Mouse (Mus musculus): Measurements from ENCODE around the gene Pced1a. TPM values are rescaled to one million over a fixed set of nuclear protein-coding genes. Genes with fewer than 3 reads are reported as not detected.

Gene Pced1a
- polyA plus RNA-seq, 1 experiment from 2014 or later, result 13.2 TPM

- H3K27me3 ChIP-seq, result peaks cover 10% of the 10 kb centered on the region
- ATAC-seq (ENCODE audit: low FRiP score, low read depth), result no peak
- 82% methylated on average over 3 of the region's 3 CpGs for WGBS
- H3K27ac ChIP-seq (replicated peaks), result no peak overlapping the region
- H3K36me3 ChIP-seq, result no peaks in the 10 kb centered on the region
- H3K4me1 ChIP-seq, result peaks cover 26% of the 10 kb centered on the region
- H3K4me3 ChIP-seq, result peak overlapping the region; percentile 65; the same call in 1 of the 2 replicates
- H3K4me2 ChIP-seq (replicated peaks), result peak overlapping the region; percentile 76
- peak overlapping the region; percentile 87; the same call in 1 of the 2 replicates for H3K9ac ChIP-seq (replicated peaks)
- H3K9me3 ChIP-seq, result no peaks in the 10 kb centered on the region
Measured at GRCm38 (mm10) chr2:130451727-130452090, 27.2 kb upstream of the Pced1a start.

DNA sequence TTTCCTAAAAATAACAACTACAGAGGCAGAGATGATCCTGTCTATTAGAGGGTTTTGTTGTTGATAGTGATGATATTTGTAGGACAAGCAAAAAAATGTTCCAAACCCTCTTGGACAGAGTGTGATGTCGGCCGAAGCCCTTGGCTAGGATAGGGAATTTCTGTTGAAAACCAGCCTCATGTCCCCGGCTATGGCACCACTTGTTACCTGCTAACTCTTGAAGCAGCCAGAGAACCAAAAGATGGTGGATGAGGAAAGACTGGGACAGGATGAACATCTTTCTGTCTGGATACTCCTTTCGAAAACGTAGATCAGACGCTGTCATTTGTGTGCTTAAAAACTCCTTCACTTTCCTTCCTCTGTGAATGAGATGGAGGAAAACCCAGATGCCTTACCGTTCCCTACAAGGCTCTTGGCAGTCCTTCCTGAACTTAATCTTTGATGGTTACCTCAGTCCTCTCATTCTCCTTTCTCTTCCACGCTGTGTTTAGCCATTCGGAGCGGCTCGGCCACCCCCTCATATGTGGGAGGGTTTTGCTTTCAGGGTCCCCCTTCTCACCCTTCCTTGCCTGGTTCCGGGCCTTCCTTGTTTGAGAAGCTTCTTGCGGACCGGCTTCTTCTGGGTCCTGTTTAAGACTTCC lies 26.7 kb upstream of the Pced1a start:
- ATAC-seq (ENCODE audit: low FRiP score, low read depth), result no peak
- Histone ChIP-seq H3K9ac (replicated peaks) (peak overlapping the region; percentile 87), H3K4me2 (replicated peaks) (peak overlapping the region; percentile 76), H3K36me3 (no peaks in the 10 kb centered on the region), H3K9me3 (no peaks in the 10 kb centered on the region), H3K27me3 (peaks cover 10% of the 10 kb centered on the region), H3K4me3 (peak overlapping the region; percentile 65), H3K27ac (replicated peaks) (no peak overlapping the region), H3K4me1 (peaks cover 26% of the 10 kb centered on the region)
- 67% methylated on average over 14 of the region's 14 CpGs for WGBS

GRCm38 (mm10) chr2:130450434-130450796 lies 25.9 kb upstream of the Pced1a start:
- ATAC-seq (ENCODE audit: low FRiP score, low read depth), result peak; percentile 86

DNA sequence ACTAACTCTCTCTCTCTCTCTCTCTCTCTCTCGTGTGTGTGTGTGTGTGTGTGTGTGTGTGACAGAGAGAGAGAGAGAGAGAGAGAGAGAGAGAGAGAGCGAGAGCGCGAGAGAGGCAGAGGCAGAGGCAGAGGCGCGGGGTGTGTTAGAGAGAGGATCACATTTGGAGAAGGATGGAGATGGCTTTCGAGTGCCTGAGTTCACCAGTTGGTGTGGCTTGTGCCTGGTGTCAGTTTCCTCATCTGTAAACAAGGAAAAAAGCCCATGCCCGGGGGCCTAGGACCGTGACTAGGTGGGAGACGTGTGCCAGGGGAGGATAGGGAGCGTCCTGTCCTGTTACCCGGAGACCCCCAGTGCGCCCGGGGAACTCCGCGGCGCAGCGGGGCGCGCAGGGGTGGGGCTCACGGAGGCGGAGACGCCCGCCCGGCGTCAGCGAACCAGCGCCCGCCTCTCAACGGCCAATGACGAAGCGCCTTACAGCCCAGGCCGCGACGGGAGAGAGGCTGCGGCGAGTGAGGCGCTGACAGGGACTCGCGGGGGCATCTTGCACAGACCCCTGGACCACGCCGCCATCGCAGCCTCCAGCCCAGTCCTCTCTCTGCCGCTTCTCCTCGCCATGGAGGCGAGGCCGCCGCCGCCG lies 25.4 kb upstream of the Pced1a start, which contains the start of gene Ptpra:
Gene Ptpra (plus strand): TSS at position 485 of the 640 bp plus-strand sequence.
- peaks cover 10% of the 10 kb centered on the region for H3K27me3 ChIP-seq
- WGBS, result under 1% methylated on average over 35 of the region's 50 CpGs
- peak within 1 kb of the TSS; percentile 76 for H3K4me2 ChIP-seq (replicated peaks)
- H3K4me3 ChIP-seq, result peak within 1 kb of the TSS; percentile 65
- peak within 1 kb of the TSS; percentile 86 for H3K27ac ChIP-seq (replicated peaks)
- H3K9ac ChIP-seq (replicated peaks), result peak within 1 kb of the TSS; percentile 87
- H3K36me3 ChIP-seq, result 0 out of 2 replicates have a peak, but pooled peaks cover 2% of the 10 kb centered on the region
- peaks cover 24% of the 10 kb centered on the region for H3K4me1 ChIP-seq
- H3K9me3 ChIP-seq, result no peaks in the 10 kb centered on the region
- peak; percentile 98 for ATAC-seq (ENCODE audit: low FRiP score, low read depth)

More at GRCm38 (mm10) chr2:130450434-130450796, 25.9 kb upstream of the Pced1a start:
- peaks cover 10% of the 10 kb centered on the region for H3K27me3 ChIP-seq
- H3K4me2 ChIP-seq (replicated peaks), result peak overlapping the region; percentile 76
- peak overlapping the region; percentile 87 for H3K9ac ChIP-seq (replicated peaks)
- no peaks in the 10 kb centered on the region for H3K36me3 ChIP-seq
- H3K9me3 ChIP-seq, result no peaks in the 10 kb centered on the region
- H3K27ac ChIP-seq (replicated peaks), result peak overlapping the region; percentile 86
- H3K4me3 ChIP-seq, result peak overlapping the region; percentile 65
- 0% methylated on average over 16 of the region's 47 CpGs for WGBS
- H3K4me1 ChIP-seq, result peaks cover 24% of the 10 kb centered on the region

GRCm38 (mm10) chr2:130449021-130449793 lies 24.7 kb upstream of the Pced1a start:
- Histone ChIP-seq H3K9me3 (no peaks in the 10 kb centered on the region), H3K9ac (replicated peaks) (peak overlapping the region; percentile 87), H3K4me2 (replicated peaks) (peak overlapping the region; percentile 76), H3K4me3 (peak overlapping the region; percentile 65), H3K36me3 (peaks cover 6% of the 10 kb centered on the region; the same call in 1 of the 2 replicates), H3K4me1 (peaks cover 24% of the 10 kb centered on the region), H3K27me3 (peaks cover 10% of the 10 kb centered on the region), H3K27ac (replicated peaks) (no peak overlapping the region)
- 8% methylated on average over 17 of the region's 17 CpGs for WGBS
- no peak; the same call in 1 of the 2 replicates for ATAC-seq (ENCODE audit: low FRiP score, low read depth)

GRCm38 (mm10) chr2:130448449-130448848 lies 23.9 kb upstream of the Pced1a start:
- no peak for ATAC-seq (ENCODE audit: low FRiP score, low read depth)

DNA sequence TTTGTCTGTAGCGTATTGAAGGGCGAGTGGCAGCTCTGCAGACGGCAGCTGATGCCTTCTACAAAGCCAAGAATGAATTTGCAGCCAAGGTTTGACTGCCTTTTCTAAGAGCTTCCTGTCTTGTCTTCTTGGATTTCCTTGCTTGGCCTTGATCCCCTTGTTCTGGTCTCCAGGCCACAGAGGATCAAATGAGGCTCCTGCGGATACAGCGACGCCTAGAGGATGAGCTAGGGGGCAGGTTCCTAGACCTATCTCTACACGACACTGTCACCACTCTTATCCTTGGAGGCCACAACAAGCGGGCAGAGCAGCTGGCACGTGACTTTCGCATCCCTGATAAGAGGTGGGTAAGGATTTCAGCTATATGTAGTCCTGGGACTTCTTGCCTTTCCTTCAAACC lies 17.7 kb upstream of the Pced1a start:
- 81% methylated on average over 10 of the region's 10 CpGs for WGBS
- peaks cover 76% of the 10 kb centered on the region for H3K36me3 ChIP-seq
- ATAC-seq (ENCODE audit: low FRiP score, low read depth), result no peak

More at GRCm38 (mm10) chr2:130448449-130448848, 23.9 kb upstream of the Pced1a start:
- H3K4me2 ChIP-seq (replicated peaks), result no peak overlapping the region
- peaks cover 10% of the 10 kb centered on the region for H3K27me3 ChIP-seq
- H3K9me3 ChIP-seq, result no peaks in the 10 kb centered on the region
- H3K27ac ChIP-seq (replicated peaks), result no peak overlapping the region
- H3K4me1 ChIP-seq, result peaks cover 23% of the 10 kb centered on the region
- H3K4me3 ChIP-seq, result no peak overlapping the region
- H3K9ac ChIP-seq (replicated peaks), result no peak overlapping the region
- peaks cover 13% of the 10 kb centered on the region for H3K36me3 ChIP-seq

GRCm38 (mm10) chr2:130439840-130440480 lies 15.5 kb upstream of the Pced1a start:
- Histone ChIP-seq H3K4me1 (no peaks in the 10 kb centered on the region), H3K4me2 (replicated peaks) (no peak overlapping the region), H3K27me3 (no peaks in the 10 kb centered on the region), H3K27ac (replicated peaks) (no peak overlapping the region), H3K9me3 (no peaks in the 10 kb centered on the region), H3K9ac (replicated peaks) (no peak overlapping the region), H3K4me3 (no peak overlapping the region), H3K36me3 (peaks cover 77% of the 10 kb centered on the region)
- 88% methylated on average over 4 of the region's 4 CpGs for WGBS
- ATAC-seq (ENCODE audit: low FRiP score, low read depth), result no peak

More for the DNA sequence above, 17.7 kb upstream of the Pced1a start:
- H3K9me3 ChIP-seq, result no peaks in the 10 kb centered on the region
- no peak overlapping the region for H3K9ac ChIP-seq (replicated peaks)
- H3K4me2 ChIP-seq (replicated peaks), result no peak overlapping the region
- H3K4me1 ChIP-seq, result no peaks in the 10 kb centered on the region
- no peak overlapping the region for H3K4me3 ChIP-seq
- no peak overlapping the region for H3K27ac ChIP-seq (replicated peaks)
- H3K27me3 ChIP-seq, result no peaks in the 10 kb centered on the region

DNA sequence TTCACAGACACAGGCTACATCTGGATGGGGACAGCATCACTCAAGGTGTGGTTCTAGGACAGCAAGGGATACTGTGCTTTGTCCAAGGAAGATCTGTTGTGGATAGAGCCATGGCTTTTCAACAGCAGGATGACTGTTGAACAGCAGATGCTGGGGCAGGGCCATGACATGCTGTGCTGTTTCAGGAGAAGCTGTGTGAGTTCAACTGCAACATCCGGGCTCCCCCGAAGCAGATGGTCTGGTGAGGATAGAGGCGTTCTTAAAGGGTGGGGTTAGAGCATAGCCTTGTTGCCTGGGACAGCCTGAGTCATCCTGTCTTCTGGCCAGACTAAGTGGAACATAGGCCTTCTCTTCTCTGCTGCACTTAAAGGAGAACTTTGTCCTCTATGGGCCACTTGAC lies 14.4 kb upstream of the Pced1a start:
- peaks cover 69% of the 10 kb centered on the region for H3K36me3 ChIP-seq
- ATAC-seq (ENCODE audit: low FRiP score, low read depth), result no peak
- no peak overlapping the region for H3K4me2 ChIP-seq (replicated peaks)
- 92% methylated on average over 3 of the region's 3 CpGs for WGBS
- no peak overlapping the region for H3K27ac ChIP-seq (replicated peaks)
- no peak overlapping the region for H3K9ac ChIP-seq (replicated peaks)
- no peaks in the 10 kb centered on the region for H3K4me1 ChIP-seq
- no peaks in the 10 kb centered on the region for H3K9me3 ChIP-seq
- H3K4me3 ChIP-seq, result no peak overlapping the region
- no peaks in the 10 kb centered on the region for H3K27me3 ChIP-seq

GRCm38 (mm10) chr2:130436769-130437168 lies 12.3 kb upstream of the Pced1a start:
- Histone ChIP-seq H3K9ac (replicated peaks) (no peak overlapping the region), H3K9me3 (no peaks in the 10 kb centered on the region), H3K4me3 (no peak overlapping the region), H3K27me3 (no peaks in the 10 kb centered on the region), H3K27ac (replicated peaks) (no peak overlapping the region), H3K4me1 (0 out of 2 replicates have a peak, but pooled peaks cover 3% of the 10 kb centered on the region), H3K4me2 (replicated peaks) (no peak overlapping the region), H3K36me3 (peaks cover 50% of the 10 kb centered on the region)
- WGBS, result 95% methylated on average over 1 of the region's 1 CpGs
- no peak for ATAC-seq (ENCODE audit: low FRiP score, low read depth)

DNA sequence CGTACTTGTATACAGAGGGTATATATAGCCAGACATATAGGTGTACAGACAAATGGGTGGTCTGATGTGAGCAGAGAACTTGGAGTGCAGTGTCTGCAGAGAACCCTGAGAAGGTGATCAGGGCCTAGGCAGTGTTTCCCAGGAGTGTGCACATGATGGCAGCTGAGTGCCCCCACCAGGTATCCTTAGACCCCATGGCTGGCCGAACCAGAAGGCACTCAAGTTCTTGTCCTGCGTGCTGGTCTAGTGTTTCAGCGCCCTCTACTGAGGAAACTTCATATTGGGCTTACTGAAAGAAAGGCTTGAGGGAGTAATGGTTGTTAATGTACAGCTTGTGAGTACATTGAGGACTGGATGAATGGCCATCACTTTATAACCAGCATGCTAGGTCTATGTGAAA lies 8.7 kb upstream of the Pced1a start:
- no peaks in the 10 kb centered on the region for H3K27me3 ChIP-seq
- no peaks in the 10 kb centered on the region for H3K9me3 ChIP-seq
- 20% methylated on average over 4 of the region's 4 CpGs for WGBS
- H3K27ac ChIP-seq (replicated peaks), result no peak overlapping the region
- no peak overlapping the region for H3K4me3 ChIP-seq
- H3K4me2 ChIP-seq (replicated peaks), result no peak overlapping the region
- H3K36me3 ChIP-seq, result peaks cover 19% of the 10 kb centered on the region
- no peak overlapping the region for H3K9ac ChIP-seq (replicated peaks)
- peak; percentile 44; the same call in 1 of the 2 replicates for ATAC-seq (ENCODE audit: low FRiP score, low read depth)
- 0 out of 2 replicates have a peak, but pooled peaks cover 3% of the 10 kb centered on the region for H3K4me1 ChIP-seq
